Mouse (Mus musculus): ENCODE measurements at regions not wholly inside any gene's neighbourhood (a gene's known extent, or its start where the extent isn't known, plus 50 kb on each side); places are given as distances from the start of the nearest gene placed in this dataset.

- Histone ChIP-seq H3K9ac (ENCODE audit: low read depth, low read length) (no peak overlapping the region), H3K4me2 (ENCODE audit: low read depth, low read length) (no peak overlapping the region), H3K27me3 (ENCODE audit: control insufficient read depth, insufficient read depth, low read depth, low read length) (no peaks in the 10 kb centered on the region), H3K4me1 (ENCODE audit: control insufficient read depth, low read depth, low read length) (no peaks in the 10 kb centered on the region), H3K4me3 (ENCODE audit: low read depth, low read length) (no peak overlapping the region), H3K9me3 (replicated peaks; ENCODE audit: control insufficient read depth, low read length) (no peaks in the 10 kb centered on the region), H3K36me3 (ENCODE audit: control insufficient read depth, insufficient read depth) (no peaks in the 10 kb centered on the region), H3K27ac (ENCODE audit: low read length) (no peak overlapping the region)
- ATAC-seq (ENCODE audit: low read depth) = no peak
- WGBS (ENCODE audit: insufficient replicate concordance) = 69% methylated on average over 5 of the region's 5 CpGs
These were observed 66.3 kb upstream of the Smndc1 start for GRCm38 (mm10) chr19:53456681-53457080.

GRCm38 (mm10) chr19:53454571-53454970 lies 64.2 kb upstream of the Smndc1 start:
- no peak for ATAC-seq (ENCODE audit: low read depth)
- H3K9me3 ChIP-seq (replicated peaks; ENCODE audit: control insufficient read depth, low read length) = no peaks in the 10 kb centered on the region
- no peaks in the 10 kb centered on the region for H3K36me3 ChIP-seq (ENCODE audit: control insufficient read depth, insufficient read depth)
- no peak overlapping the region for H3K9ac ChIP-seq (ENCODE audit: low read depth, low read length)
- no peak overlapping the region for H3K27ac ChIP-seq (ENCODE audit: low read length)
- no peak overlapping the region for H3K4me3 ChIP-seq (ENCODE audit: low read depth, low read length)
- no peak overlapping the region for H3K4me2 ChIP-seq (ENCODE audit: low read depth, low read length)
- no peaks in the 10 kb centered on the region for H3K4me1 ChIP-seq (ENCODE audit: control insufficient read depth, low read depth, low read length)
- H3K27me3 ChIP-seq (ENCODE audit: control insufficient read depth, insufficient read depth, low read depth, low read length) = no peaks in the 10 kb centered on the region
- WGBS (ENCODE audit: insufficient replicate concordance) = 30% methylated on average over 4 of the region's 4 CpGs

DNA sequence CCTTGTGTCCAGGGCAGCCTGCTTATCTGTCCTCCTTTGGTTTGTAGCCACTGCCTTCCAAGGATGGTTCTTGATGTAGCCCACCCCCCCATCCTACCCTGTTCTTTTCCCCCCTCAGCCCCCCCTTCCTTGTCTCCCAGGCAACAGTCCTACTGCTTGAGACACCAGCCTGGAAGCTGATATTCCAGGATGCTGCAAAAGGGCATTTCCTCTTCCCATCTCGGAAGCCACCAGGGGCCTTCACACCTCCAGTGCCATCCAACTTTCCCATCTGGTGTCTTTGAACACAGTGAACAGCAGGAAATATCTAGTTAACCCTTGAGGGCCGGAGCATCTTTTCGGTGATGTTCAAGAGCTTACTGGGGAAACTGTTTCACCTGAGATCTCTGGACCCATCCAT lies 63.7 kb upstream of the Smndc1 start:
- no peaks in the 10 kb centered on the region for H3K27me3 ChIP-seq (ENCODE audit: control insufficient read depth, insufficient read depth, low read depth, low read length)
- no peak overlapping the region for H3K4me2 ChIP-seq (ENCODE audit: low read depth, low read length)
- H3K27ac ChIP-seq (ENCODE audit: low read length) = no peak overlapping the region
- H3K36me3 ChIP-seq (ENCODE audit: control insufficient read depth, insufficient read depth) = no peaks in the 10 kb centered on the region
- no peak for ATAC-seq (ENCODE audit: low read depth)
- no peak overlapping the region for H3K9ac ChIP-seq (ENCODE audit: low read depth, low read length)
- H3K4me1 ChIP-seq (ENCODE audit: control insufficient read depth, low read depth, low read length) = no peaks in the 10 kb centered on the region
- no peak overlapping the region for H3K4me3 ChIP-seq (ENCODE audit: low read depth, low read length)
- no peaks in the 10 kb centered on the region for H3K9me3 ChIP-seq (replicated peaks; ENCODE audit: control insufficient read depth, low read length)
- 59% methylated on average over 3 of the region's 3 CpGs for WGBS (ENCODE audit: insufficient replicate concordance)

DNA sequence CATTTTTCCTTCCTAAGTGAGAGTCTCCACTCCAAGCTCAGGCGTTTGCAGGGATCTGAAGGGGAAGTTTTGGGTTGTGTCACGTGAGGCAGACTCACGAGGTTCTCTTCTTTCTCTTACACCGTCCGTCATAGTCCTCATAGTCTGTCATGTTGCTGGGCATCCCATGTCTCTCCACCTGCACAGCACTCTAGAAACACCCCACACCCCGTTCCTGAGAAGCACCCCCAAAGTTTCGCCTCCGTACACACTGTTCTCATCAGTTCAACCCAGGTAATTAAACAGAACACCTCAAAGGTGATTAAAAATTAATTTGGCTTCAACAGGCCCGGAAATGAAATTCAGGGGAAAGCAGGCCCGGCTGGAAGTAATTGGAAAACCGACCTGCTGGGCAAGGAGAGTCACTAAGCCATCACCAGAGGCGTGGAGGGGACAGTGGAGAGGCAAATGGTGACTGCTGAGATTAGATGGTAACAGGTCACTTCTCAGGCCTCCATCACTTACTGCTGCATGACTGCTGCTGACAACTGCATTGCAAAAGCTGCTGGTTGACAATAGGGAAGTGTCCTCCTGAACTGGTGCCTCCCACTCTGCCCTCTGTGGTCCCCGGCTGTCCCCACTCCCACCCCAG lies 63.1 kb upstream of the Smndc1 start:
- Histone ChIP-seq H3K4me2 (ENCODE audit: low read depth, low read length) (no peak overlapping the region), H3K27ac (ENCODE audit: low read length) (no peak overlapping the region), H3K36me3 (ENCODE audit: control insufficient read depth, insufficient read depth) (no peaks in the 10 kb centered on the region), H3K9me3 (replicated peaks; ENCODE audit: control insufficient read depth, low read length) (no peaks in the 10 kb centered on the region), H3K4me3 (ENCODE audit: low read depth, low read length) (no peak overlapping the region), H3K9ac (ENCODE audit: low read depth, low read length) (no peak overlapping the region), H3K4me1 (ENCODE audit: control insufficient read depth, low read depth, low read length) (no peaks in the 10 kb centered on the region), H3K27me3 (ENCODE audit: control insufficient read depth, insufficient read depth, low read depth, low read length) (no peaks in the 10 kb centered on the region)
- 65% methylated on average over 13 of the region's 13 CpGs for WGBS (ENCODE audit: insufficient replicate concordance)
- ATAC-seq (ENCODE audit: low read depth) = no peak

DNA sequence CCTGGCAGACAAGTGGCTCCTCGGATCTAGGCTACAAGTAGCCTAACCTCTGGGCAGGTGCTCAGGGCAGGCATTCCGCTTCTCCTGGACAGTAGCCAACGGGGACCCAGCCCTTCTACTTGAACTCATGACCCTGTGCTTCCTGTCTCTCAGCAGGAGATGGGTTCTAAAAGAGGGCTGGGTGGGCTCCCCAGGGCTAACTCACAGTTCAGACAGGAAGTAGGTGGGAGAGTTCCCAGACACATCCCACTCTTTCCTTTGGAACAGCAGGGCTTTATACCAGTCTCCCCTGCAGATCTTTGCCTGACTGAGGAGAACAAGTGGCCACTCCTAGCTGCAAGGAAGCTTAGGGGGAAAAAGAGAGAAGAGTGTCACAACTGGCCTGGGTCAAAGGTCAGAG lies 62.0 kb upstream of the Smndc1 start:
- H3K4me2 ChIP-seq (ENCODE audit: low read depth, low read length) = no peak overlapping the region
- H3K4me3 ChIP-seq (ENCODE audit: low read depth, low read length) = no peak overlapping the region
- no peaks in the 10 kb centered on the region for H3K4me1 ChIP-seq (ENCODE audit: control insufficient read depth, low read depth, low read length)
- WGBS (ENCODE audit: insufficient replicate concordance) = 54% methylated on average over 3 of the region's 3 CpGs
- H3K27ac ChIP-seq (ENCODE audit: low read length) = no peak overlapping the region
- no peak for ATAC-seq (ENCODE audit: low read depth)
- no peaks in the 10 kb centered on the region for H3K27me3 ChIP-seq (ENCODE audit: control insufficient read depth, insufficient read depth, low read depth, low read length)
- H3K9me3 ChIP-seq (replicated peaks; ENCODE audit: control insufficient read depth, low read length) = no peaks in the 10 kb centered on the region
- no peaks in the 10 kb centered on the region for H3K36me3 ChIP-seq (ENCODE audit: control insufficient read depth, insufficient read depth)
- H3K9ac ChIP-seq (ENCODE audit: low read depth, low read length) = no peak overlapping the region

- ATAC-seq (ENCODE audit: low read depth) = no peak
- no peaks in the 10 kb centered on the region for H3K27me3 ChIP-seq (ENCODE audit: control insufficient read depth, insufficient read depth, low read depth, low read length)
- H3K9ac ChIP-seq (ENCODE audit: low read depth, low read length) = no peak overlapping the region
- WGBS (ENCODE audit: insufficient replicate concordance) = 66% methylated on average over 13 of the region's 13 CpGs
- H3K4me3 ChIP-seq (ENCODE audit: low read depth, low read length) = no peak overlapping the region
- no peaks in the 10 kb centered on the region for H3K9me3 ChIP-seq (replicated peaks; ENCODE audit: control insufficient read depth, low read length)
- H3K27ac ChIP-seq (ENCODE audit: low read length) = no peak overlapping the region
- no peak overlapping the region for H3K4me2 ChIP-seq (ENCODE audit: low read depth, low read length)
- no peaks in the 10 kb centered on the region for H3K36me3 ChIP-seq (ENCODE audit: control insufficient read depth, insufficient read depth)
- H3K4me1 ChIP-seq (ENCODE audit: control insufficient read depth, low read depth, low read length) = no peaks in the 10 kb centered on the region
These were observed 61.1 kb upstream of the Smndc1 start for GRCm38 (mm10) chr19:53451388-53451922.

DNA sequence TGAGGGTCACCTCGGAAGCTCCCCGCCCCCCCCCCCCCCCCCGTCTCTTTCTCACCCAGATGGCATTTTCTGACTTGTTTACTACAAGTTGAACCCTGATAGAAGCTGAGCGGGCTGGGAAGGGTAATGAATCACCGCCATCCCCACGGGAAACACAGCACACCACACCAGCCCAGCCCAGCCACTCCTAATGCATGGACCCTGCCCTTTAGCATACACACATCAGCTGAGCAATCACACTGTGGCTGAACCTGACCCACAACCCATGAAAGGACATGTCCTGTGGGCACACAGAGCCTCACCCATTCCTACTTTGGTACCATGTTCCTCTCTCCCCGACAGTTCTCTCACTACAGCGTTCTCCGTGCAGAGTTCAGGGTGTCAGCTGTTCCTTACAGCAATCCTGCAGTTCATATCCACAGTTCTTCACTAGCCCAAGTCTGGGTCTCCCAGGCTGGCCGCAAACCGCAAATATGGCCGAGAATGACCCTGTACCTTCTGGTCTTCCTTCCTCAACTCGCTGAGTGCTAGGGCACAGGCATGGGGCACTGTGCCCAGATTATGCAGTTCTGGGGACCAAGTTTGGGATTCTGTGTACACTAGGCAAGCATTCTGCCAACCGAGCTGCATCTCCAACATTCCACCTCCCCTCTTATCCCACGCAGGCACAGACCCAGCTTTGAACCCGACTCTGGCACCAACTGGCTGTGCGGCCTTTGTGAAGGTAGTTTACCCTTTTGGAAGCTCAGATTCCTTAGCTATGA lies 60.4 kb upstream of the Smndc1 start:
- Histone ChIP-seq H3K9ac (ENCODE audit: low read depth, low read length) (no peak overlapping the region), H3K4me1 (ENCODE audit: control insufficient read depth, low read depth, low read length) (no peaks in the 10 kb centered on the region), H3K27me3 (ENCODE audit: control insufficient read depth, insufficient read depth, low read depth, low read length) (no peaks in the 10 kb centered on the region), H3K27ac (ENCODE audit: low read length) (no peak overlapping the region), H3K36me3 (ENCODE audit: control insufficient read depth, insufficient read depth) (no peaks in the 10 kb centered on the region), H3K9me3 (replicated peaks; ENCODE audit: control insufficient read depth, low read length) (no peaks in the 10 kb centered on the region), H3K4me2 (ENCODE audit: low read depth, low read length) (no peak overlapping the region), H3K4me3 (ENCODE audit: low read depth, low read length) (no peak overlapping the region)
- 66% methylated on average over 14 of the region's 17 CpGs for WGBS (ENCODE audit: insufficient replicate concordance)
- ATAC-seq (ENCODE audit: low read depth) = no peak

DNA sequence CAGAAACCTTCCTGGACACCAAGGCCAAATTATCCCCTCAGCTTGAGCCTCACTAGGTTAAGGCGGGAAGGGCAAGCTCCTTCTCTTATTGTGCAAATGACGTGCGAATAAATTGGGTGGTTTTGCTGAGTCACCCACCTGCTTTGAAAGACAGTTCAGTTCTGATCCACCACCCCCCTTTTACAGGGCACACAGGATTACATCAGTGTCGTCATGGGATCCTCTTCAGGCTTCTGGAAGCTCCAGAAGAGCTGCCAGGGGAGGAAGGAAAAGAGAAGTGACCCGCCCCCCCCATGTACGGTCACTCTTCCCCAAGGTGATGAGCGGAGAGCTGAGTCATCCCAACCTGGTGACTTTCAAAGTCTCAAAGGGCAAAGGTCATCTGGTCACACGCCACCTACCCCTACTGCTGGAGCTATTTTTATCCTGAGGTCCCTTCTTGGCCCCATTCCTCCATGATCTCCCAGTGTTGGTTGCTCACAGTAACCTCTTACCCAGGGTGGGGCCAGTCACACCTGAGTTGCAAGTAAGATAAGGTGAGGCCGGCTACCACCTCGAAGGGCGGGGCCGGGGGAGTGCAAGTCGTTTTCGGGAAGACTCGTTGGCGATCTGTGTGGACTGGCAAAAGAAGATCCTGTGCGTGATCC lies 58.9 kb upstream of the Smndc1 start:
- H3K9ac ChIP-seq (ENCODE audit: low read depth, low read length) = no peak overlapping the region
- ATAC-seq (ENCODE audit: low read depth) = no peak
- no peaks in the 10 kb centered on the region for H3K36me3 ChIP-seq (ENCODE audit: control insufficient read depth, insufficient read depth)
- H3K4me1 ChIP-seq (ENCODE audit: control insufficient read depth, low read depth, low read length) = no peaks in the 10 kb centered on the region
- no peak overlapping the region for H3K4me3 ChIP-seq (ENCODE audit: low read depth, low read length)
- no peak overlapping the region for H3K27ac ChIP-seq (ENCODE audit: low read length)
- WGBS (ENCODE audit: insufficient replicate concordance) = 65% methylated on average over 17 of the region's 17 CpGs
- H3K27me3 ChIP-seq (ENCODE audit: control insufficient read depth, insufficient read depth, low read depth, low read length) = no peaks in the 10 kb centered on the region
- H3K4me2 ChIP-seq (ENCODE audit: low read depth, low read length) = no peak overlapping the region
- H3K9me3 ChIP-seq (replicated peaks; ENCODE audit: control insufficient read depth, low read length) = no peaks in the 10 kb centered on the region

DNA sequence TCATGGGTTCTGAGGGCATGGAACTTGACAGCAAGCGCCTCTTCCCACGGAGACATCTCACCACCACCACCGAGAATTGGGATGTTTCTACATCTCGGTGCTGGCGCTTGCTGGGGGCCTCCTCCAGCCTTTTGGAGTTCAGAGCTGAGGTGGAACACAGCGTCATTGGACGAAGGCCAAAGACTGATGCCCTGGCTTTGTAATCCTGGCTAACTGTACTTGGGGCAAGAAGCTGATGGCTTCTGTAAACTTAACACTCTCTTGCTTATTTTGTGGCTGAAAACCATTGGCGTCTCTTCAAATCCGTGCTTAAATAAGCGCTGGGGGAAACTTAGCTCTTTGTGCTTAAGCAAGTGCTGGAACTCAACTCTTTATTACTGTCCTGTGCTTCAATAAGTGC lies 57.8 kb upstream of the Smndc1 start:
- no peaks in the 10 kb centered on the region for H3K4me1 ChIP-seq (ENCODE audit: control insufficient read depth, low read depth, low read length)
- no peaks in the 10 kb centered on the region for H3K36me3 ChIP-seq (ENCODE audit: control insufficient read depth, insufficient read depth)
- H3K9ac ChIP-seq (ENCODE audit: low read depth, low read length) = no peak overlapping the region
- H3K27me3 ChIP-seq (ENCODE audit: control insufficient read depth, insufficient read depth, low read depth, low read length) = no peaks in the 10 kb centered on the region
- 69% methylated on average over 10 of the region's 10 CpGs for WGBS (ENCODE audit: insufficient replicate concordance)
- no peak overlapping the region for H3K4me3 ChIP-seq (ENCODE audit: low read depth, low read length)
- no peak for ATAC-seq (ENCODE audit: low read depth)
- no peaks in the 10 kb centered on the region for H3K9me3 ChIP-seq (replicated peaks; ENCODE audit: control insufficient read depth, low read length)
- H3K27ac ChIP-seq (ENCODE audit: low read length) = no peak overlapping the region
- H3K4me2 ChIP-seq (ENCODE audit: low read depth, low read length) = no peak overlapping the region
